Mouse (Mus musculus) liver, embryonic 14.5 days (tissue): ENCODE measurements around the gene Creb5.

Experiments used
- CTCF ChIP-seq: IDR thresholded peaks from 2 replicates; pipeline ENCODE4 v1.5.1; 2016; ENCODE audit warnings: antibody characterized with exemption, low read depth, control low read depth
- EP300 ChIP-seq: IDR thresholded peaks from 2 replicates; pipeline ENCODE4 v1.6.1; 2016; ENCODE audit warnings: antibody characterized with exemption, low read depth

- TF ChIP-seq EP300: no peak
- no peak for TF ChIP-seq CTCF
Observed at GRCm38 (mm10) chr6:53531461-53531860, 244.4 kb downstream of the Creb5 start.
